Mouse (Mus musculus) liver, embryonic 12.5 days (tissue): Measurements from ENCODE around the gene Sgpp1. TPM values are rescaled to one million over a fixed set of nuclear protein-coding genes. Genes with fewer than 3 reads are reported as not detected.

Source experiments
- ATAC-seq: fragments of 200-750 bp; cut with Nextera tagmentation; 2 replicates; pipeline ENCODE4 v1.8.0; 2017; ENCODE audit warnings: moderate number of reproducible peaks, mild to moderate bottlenecking, moderate library complexity
- H3K27ac ChIP-seq: fragments of 300-500 bp; sonication (generic); 2 replicates; pipeline ENCODE4 v1.5.1; 2016; ENCODE audit warnings: mild to moderate bottlenecking
- H3K27me3 ChIP-seq: fragments of 300-500 bp; sonication (generic); replicated peaks from 2 replicates; pipeline ENCODE4 v1.6.1; 2016; ENCODE audit warnings: mild to moderate bottlenecking, moderate library complexity
- H3K36me3 ChIP-seq: fragments of 300-500 bp; sonication (generic); 2 replicates; pipeline ENCODE4 v1.6.1; 2016; ENCODE audit warnings: mild to moderate bottlenecking, moderate library complexity
- H3K4me1 ChIP-seq: fragments of 300-500 bp; sonication (generic); 2 replicates; pipeline ENCODE4 v1.6.1; 2016
- H3K4me2 ChIP-seq: fragments of 300-500 bp; sonication (generic); 2 replicates; pipeline ENCODE4 v1.6.1; 2016; ENCODE audit warnings: mild to moderate bottlenecking, moderate library complexity
- H3K4me3 ChIP-seq: fragments of 300-500 bp; sonication (generic); 2 replicates; pipeline ENCODE4 v1.5.1; 2016; ENCODE audit warnings: mild to moderate bottlenecking, moderate library complexity
- H3K9ac ChIP-seq: fragments of 300-500 bp; sonication (generic); 2 replicates; pipeline ENCODE4 v1.6.1; 2016; ENCODE audit warnings: mild to moderate bottlenecking, moderate library complexity
- H3K9me3 ChIP-seq: fragments of 300-500 bp; sonication (generic); replicated peaks from 2 replicates; pipeline ENCODE4 v1.6.1; 2016; ENCODE audit warnings: mild to moderate bottlenecking, moderate library complexity
- WGBS: fragments of 180-500 bp; shearing (Covaris S2); methylation state at CpG from one replicate; pipeline ENCODE4 v1.1.7; 2016; ENCODE audit not compliant: insufficient replicate concordance; 5-methylcytosine and 5-hydroxymethylcytosine counted together
- polyA plus RNA-seq: library from polyadenylated mRNA; unstranded; fragments of >200 nt; fragmentation: Nextera tagmentation; extraction: Ambion mirVana; gene quantifications from 2 replicates; pipeline ENCODE4 v1.2.1, GENCODE M21; 2016

Sgpp1 gene
- polyA plus RNA-seq, 1 experiment from 2014 or later: 22.3 TPM

DNA sequence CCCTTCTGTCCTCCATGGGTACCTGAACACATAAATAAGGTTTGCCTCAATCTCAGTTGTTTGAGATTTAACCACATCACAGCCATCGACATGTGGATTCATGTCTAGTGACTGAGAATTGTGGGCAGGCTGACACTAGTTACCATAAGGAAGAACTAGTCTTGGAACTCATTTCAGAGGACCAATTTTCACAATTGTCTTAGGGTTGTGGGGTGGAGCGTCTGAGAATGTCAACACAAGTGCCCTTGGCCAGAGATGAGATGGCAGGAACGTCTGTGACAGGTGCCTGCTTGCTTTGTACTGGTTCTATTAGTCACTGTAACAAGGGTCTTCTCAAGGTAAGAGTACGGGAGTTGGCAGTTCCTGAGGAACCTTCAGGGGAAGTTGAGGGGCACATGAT is 54.4 kb downstream of the Sgpp1 start:
- H3K36me3 ChIP-seq: no peaks in the 10 kb centered on the region
- 0 out of 2 replicates have a peak, but pooled peaks cover 3% of the 10 kb centered on the region for H3K9me3 ChIP-seq
- H3K4me3 ChIP-seq: no peak overlapping the region
- 67% methylated on average over 4 of the region's 4 CpGs for whole genome bisulfite sequencing
- no peaks in the 10 kb centered on the region for H3K27me3 ChIP-seq
- H3K27ac ChIP-seq: no peak overlapping the region
- H3K4me1 ChIP-seq: no peaks in the 10 kb centered on the region
- H3K9ac ChIP-seq: no peak overlapping the region
- no peak for ATAC-seq
- H3K4me2 ChIP-seq: no peak overlapping the region

DNA sequence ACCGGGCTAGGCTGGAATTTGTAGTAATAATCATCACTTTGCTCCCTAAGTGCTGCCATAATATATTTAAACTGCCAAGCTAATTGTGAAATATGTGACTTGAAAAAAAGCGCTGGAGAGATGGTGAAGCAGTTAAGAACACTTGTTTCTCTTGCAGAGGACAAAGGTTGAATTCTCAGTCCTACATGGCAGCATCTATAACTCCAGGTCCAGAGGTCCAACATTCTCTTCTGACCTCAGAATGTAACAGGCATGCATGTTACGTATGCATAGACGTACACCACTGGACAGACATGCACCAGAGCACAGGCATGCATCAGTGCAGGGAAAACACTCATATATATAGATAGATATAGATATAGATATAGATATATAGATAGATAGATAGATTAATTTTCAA is 57.1 kb downstream of the Sgpp1 start:
- no peaks in the 10 kb centered on the region for H3K4me1 ChIP-seq
- H3K4me3 ChIP-seq: no peak overlapping the region
- H3K9me3 ChIP-seq: 0 out of 2 replicates have a peak, but pooled peaks cover 3% of the 10 kb centered on the region
- ATAC-seq: no peak
- H3K9ac ChIP-seq: no peak overlapping the region
- no peak overlapping the region for H3K27ac ChIP-seq
- no peak overlapping the region for H3K4me2 ChIP-seq
- H3K27me3 ChIP-seq: no peaks in the 10 kb centered on the region
- peaks cover 6% of the 10 kb centered on the region; the same call in 1 of the 2 replicates for H3K36me3 ChIP-seq
- WGBS: 85% methylated on average over 4 of the region's 4 CpGs

DNA sequence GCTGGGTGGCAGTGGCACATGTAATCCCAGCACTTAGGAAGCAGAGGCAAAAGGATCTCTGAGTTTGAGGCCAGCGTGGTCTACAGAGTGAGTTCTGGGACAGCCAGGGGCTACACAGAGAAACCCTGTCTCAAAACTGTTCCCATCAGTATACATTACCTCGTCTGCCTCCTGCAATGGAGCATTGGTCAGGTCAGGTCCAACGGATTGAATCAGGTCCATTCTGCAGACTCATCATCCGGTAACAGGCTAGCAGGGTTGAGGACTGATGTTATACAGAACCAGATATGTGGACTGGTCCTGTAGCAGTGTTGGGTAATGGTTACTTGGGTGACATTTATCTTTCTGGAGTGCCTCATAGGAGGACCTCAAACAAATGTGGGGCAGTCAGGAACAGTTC is 62.9 kb downstream of the Sgpp1 start:
- ATAC-seq: no peak
- Histone ChIP-seq H3K27me3 (no peaks in the 10 kb centered on the region), H3K9ac (no peak overlapping the region), H3K27ac (no peak overlapping the region), H3K9me3 (no peaks in the 10 kb centered on the region), H3K36me3 (peaks cover 14% of the 10 kb centered on the region; the same call in 1 of the 2 replicates), H3K4me2 (no peak overlapping the region), H3K4me1 (peaks cover 32% of the 10 kb centered on the region), H3K4me3 (no peak overlapping the region)
- 77% methylated on average over 4 of the region's 4 CpGs for WGBS

DNA sequence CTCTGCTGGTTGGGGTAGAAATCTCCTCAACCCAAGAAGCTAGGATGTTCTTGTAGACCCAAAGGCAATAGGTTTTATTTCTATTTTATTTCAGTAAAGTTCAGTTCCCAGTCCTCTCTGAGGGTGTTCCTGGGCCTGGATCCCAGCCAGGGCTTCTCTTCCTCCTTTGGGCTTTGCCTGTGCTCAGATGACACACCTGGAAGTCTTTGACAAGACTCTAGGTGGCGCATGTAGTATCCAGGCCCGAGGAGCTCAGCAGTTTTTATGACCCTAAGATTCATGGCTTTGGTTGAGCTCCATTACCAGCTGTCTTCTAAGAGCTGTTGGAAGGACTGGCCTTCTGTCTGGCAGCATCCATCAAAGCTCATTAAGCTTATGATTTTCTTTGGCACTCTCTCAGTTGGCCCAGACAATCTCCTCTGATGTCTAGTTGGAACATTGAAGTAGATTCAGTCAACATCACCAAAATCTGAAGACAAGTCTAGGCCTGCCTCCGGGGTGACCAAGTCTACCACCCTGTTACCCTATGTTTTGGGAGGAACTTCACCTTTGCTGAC is 63.7 kb downstream of the Sgpp1 start:
- Histone ChIP-seq H3K4me1 (peaks cover 34% of the 10 kb centered on the region), H3K4me3 (no peak overlapping the region), H3K36me3 (peaks cover 14% of the 10 kb centered on the region; the same call in 1 of the 2 replicates), H3K9ac (0 out of 2 replicates have a peak overlapping the region, but pooled peaks have one; percentile 6), H3K27ac (no peak overlapping the region), H3K4me2 (0 out of 2 replicates have a peak overlapping the region, but pooled peaks have one; percentile 9), H3K9me3 (no peaks in the 10 kb centered on the region), H3K27me3 (no peaks in the 10 kb centered on the region)
- ATAC-seq: no peak
- WGBS: 75% methylated on average over 3 of the region's 3 CpGs

DNA sequence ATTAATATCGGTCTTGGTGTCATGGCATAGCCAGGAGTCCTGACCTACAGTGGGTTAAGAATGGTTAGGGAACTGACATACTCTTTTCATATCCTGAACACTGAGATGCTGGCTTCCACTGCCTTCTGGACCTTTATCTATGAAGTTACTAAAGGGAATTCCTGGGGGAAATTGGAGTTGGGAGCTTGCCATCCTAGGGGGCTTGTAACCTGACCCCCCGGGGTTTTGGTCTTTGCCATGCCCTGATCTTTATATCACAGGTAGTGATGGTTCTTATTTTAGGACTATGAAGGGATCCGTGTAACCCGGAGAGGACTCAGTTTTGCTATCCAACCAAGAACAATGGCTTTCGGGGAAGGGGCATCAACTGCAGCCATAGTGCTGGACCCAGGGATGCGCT is 64.9 kb downstream of the Sgpp1 start:
- ATAC-seq: no peak
- Histone ChIP-seq H3K27ac (peak overlapping the region; percentile 86), H3K4me2 (peak overlapping the region; percentile 96), H3K4me3 (peak overlapping the region; percentile 77), H3K4me1 (peaks cover 42% of the 10 kb centered on the region), H3K36me3 (peaks cover 14% of the 10 kb centered on the region; the same call in 1 of the 2 replicates), H3K9ac (peak overlapping the region; percentile 75), H3K27me3 (no peaks in the 10 kb centered on the region), H3K9me3 (no peaks in the 10 kb centered on the region)
- WGBS: 83% methylated on average over 6 of the region's 6 CpGs

DNA sequence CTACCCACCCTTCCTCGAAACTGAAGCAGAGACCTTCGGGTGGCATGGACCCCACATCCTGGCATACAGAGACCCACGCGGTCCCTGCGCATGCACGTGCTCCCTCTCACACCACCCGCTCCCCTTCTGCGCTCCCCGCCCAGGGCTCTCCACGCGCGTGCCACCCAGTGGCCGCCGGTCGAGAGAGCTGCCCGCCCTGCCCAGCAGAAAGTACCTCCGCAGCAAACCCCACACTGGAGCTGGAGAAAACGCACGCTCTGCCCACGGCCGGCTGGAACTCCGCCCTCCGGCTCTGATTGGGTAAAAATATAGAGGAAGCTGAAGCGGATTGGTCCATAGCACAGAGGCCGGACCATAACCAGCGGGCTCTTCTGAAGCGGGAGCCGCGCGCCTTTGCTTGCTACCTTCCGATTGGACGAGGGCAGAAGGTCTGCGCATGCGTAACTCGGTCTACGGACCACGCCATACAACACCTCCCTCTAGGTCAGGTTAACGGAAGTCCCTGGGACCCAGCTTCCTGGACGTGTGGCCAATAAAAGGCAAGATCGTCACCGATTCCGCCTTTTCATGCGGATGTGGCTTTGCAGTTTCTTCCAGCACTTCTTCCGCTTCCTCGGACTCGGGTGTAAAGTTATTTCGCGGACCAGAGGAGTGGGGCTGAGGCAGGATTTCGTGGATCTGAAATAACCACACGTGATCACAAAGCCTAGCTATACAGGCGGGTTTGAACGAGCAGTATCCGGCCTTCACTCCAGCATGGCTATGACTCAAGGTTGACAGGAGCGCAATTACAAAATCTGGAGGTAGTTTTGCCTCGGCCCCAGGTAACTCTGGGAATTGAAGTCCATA is 66.0 kb downstream of the Sgpp1 start, which contains the start of gene Wdr89:
Gene Wdr89, minus strand, starts transcription at position 280 of the 849 bp plus-strand sequence.
- Histone ChIP-seq H3K9me3 (no peaks in the 10 kb centered on the region), H3K9ac (peak within 1 kb of the TSS; percentile 79), H3K4me1 (peaks cover 42% of the 10 kb centered on the region), H3K4me3 (peak within 1 kb of the TSS; percentile 77), H3K4me2 (peak within 1 kb of the TSS; percentile 96), H3K36me3 (peaks cover 8% of the 10 kb centered on the region; the same call in 1 of the 2 replicates), H3K27me3 (no peaks in the 10 kb centered on the region), H3K27ac (peak within 1 kb of the TSS; percentile 90)
- WGBS: 1% methylated on average over 54 of the region's 55 CpGs
- peak; percentile 97 for ATAC-seq

DNA sequence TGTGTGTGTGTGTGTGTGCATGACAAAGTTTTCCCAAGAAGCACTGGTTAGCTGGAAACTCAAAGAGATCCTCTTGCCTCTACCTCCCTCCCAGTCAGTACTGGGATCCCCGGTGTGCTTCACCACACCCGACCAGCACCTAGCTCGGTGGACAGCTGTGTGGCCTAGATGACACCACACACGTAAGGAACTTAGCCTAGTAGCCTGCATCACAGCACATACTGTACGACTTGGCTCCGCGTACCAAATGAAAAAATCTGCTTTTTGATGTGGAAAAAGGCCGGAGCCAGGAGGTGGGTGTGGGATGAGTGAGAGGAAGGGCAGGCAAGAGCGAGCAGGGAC is 66.6 kb downstream of the Sgpp1 start:
- H3K4me3 ChIP-seq: peak overlapping the region; percentile 77
- H3K9me3 ChIP-seq: no peaks in the 10 kb centered on the region
- peaks cover 42% of the 10 kb centered on the region for H3K4me1 ChIP-seq
- H3K36me3 ChIP-seq: peaks cover 8% of the 10 kb centered on the region; the same call in 1 of the 2 replicates
- ATAC-seq: peak; percentile 51
- peak overlapping the region; percentile 79 for H3K9ac ChIP-seq
- H3K4me2 ChIP-seq: peak overlapping the region; percentile 96
- H3K27me3 ChIP-seq: no peaks in the 10 kb centered on the region
- peak overlapping the region; percentile 90 for H3K27ac ChIP-seq
- WGBS: 2% methylated on average over 9 of the region's 9 CpGs

DNA sequence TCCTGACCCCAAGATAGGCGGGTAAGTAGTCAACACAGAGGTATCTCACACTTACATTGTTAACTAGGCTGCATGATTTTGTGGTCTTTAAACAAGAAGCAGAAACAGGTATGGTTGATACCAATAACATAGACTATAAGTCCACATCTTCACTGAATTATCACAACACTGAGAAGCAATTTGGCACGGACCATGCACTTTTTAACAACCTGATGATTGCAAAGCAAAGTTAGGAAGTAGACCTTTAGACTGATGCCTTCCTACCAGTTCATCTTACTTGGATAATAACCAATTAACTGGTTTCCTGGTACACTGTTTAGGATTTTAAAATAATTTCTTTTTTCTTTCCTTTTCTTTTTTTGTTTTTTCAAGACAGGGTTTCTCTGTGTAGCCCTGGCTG is 67.3 kb downstream of the Sgpp1 start:
- 58% methylated on average over 2 of the region's 2 CpGs for WGBS
- no peak for ATAC-seq
- Histone ChIP-seq H3K9me3 (no peaks in the 10 kb centered on the region), H3K4me3 (peak overlapping the region; percentile 77), H3K36me3 (peaks cover 8% of the 10 kb centered on the region; the same call in 1 of the 2 replicates), H3K4me1 (peaks cover 42% of the 10 kb centered on the region), H3K27ac (0 out of 2 replicates have a peak overlapping the region, but pooled peaks have one; percentile 90), H3K4me2 (peak overlapping the region; percentile 96), H3K9ac (peak overlapping the region; percentile 79; the same call in 1 of the 2 replicates), H3K27me3 (no peaks in the 10 kb centered on the region)

DNA sequence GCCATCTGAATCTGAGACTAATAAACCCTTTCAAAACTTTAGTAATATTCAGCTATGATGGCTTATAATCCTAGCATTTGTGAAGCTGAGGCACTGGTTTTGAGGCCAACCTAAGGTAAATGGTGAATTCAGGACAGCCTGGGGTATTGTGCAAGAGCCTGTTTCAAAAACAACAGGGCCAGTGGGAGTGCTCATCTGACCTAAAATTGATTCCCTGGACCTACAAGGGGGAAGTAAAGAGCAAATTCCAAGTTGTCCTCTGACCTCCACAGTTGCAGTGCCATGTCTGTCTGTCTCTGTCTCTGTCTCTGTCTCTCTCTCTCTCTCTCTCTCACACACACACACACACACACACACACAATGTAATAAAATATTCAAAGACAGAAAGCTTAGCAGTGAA is 68.6 kb downstream of the Sgpp1 start:
- peaks cover 3% of the 10 kb centered on the region; the same call in 1 of the 2 replicates for H3K36me3 ChIP-seq
- no peak for ATAC-seq
- H3K4me1 ChIP-seq: peaks cover 42% of the 10 kb centered on the region
- no peaks in the 10 kb centered on the region for H3K9me3 ChIP-seq
- H3K27me3 ChIP-seq: no peaks in the 10 kb centered on the region
- no peak overlapping the region for H3K9ac ChIP-seq
- H3K4me3 ChIP-seq: no peak overlapping the region
- no peak overlapping the region for H3K27ac ChIP-seq
- H3K4me2 ChIP-seq: no peak overlapping the region

DNA sequence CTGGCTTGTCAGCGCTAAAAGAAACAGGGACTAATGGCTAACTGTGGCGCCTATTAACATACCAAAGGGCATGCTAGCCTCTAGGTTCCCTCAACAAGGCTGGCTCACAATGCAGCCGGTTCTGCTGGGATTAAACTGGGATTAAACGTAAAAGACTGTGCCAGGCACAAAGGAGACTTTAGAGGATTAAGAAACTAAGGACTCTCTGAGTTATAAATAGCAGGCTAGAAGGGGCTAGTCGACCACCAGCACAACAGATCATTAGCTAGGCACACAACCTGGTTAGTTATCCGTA is 71.1 kb downstream of the Sgpp1 start:
- H3K36me3 ChIP-seq: no peaks in the 10 kb centered on the region
- H3K27ac ChIP-seq: no peak overlapping the region

More for the DNA sequence above, 71.1 kb downstream of the Sgpp1 start:
- no peak for ATAC-seq
- Histone ChIP-seq H3K4me2 (no peak overlapping the region), H3K9ac (no peak overlapping the region), H3K9me3 (no peaks in the 10 kb centered on the region), H3K4me3 (no peak overlapping the region), H3K4me1 (peaks cover 24% of the 10 kb centered on the region), H3K27me3 (no peaks in the 10 kb centered on the region)
- WGBS: 54% methylated on average over 6 of the region's 6 CpGs
